Mouse (Mus musculus): Measurements from ENCODE around the gene Tmem238l. TPM values are rescaled to one million over a fixed set of nuclear protein-coding genes. Genes with fewer than 3 reads are reported as not detected.

Gene Tmem238l
- polyA plus RNA-seq, 1 experiment: not detected

DNA sequence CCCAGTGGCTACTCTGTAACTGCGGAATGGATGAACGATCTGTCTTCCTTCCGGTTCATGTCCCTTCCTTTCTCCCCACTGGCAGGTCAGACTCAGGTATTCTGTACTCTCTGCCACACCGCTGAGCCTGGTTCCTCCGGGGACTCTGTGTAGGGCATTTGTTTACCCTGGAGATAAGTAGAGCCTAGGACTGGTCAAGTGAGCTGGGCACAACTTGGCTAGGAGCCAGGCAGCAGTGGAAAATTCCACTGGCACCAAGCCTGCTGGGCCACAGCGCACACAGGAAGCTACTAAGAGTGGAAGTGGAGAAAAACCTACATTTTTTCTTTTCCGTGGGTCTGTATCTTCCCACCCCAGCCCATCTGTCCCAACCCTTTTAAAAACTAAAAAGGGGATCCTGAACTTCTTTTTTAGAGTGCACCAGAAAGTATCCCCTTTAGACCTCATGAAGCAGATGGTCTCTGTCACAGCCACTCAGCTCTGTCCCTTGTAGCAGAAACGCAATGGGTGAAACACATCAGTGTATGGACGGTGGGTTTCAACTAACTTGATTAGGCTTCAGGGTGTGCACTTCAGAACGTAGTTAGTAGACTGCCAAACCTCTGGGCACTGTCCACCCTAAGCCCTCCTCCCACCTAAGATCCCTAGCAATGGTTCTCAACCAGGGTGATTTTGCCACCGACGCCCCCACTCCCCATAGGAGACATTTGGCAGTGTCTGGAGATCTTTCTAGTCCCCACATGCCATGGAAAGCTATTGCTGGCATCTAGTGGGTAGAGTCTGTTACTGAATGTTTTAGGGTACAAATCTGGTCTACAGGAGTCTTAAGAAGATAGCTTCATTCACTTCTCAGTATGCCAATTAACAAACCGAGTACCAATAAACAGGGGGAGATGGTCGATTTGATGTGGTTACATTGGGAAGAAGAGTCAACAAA lies 42.3 kb downstream of the Tmem238l start:
- no peak for TF ChIP-seq GATA1 (IDR thresholded peaks at IDR 0.05; ENCODE audit: low read length)

DNA sequence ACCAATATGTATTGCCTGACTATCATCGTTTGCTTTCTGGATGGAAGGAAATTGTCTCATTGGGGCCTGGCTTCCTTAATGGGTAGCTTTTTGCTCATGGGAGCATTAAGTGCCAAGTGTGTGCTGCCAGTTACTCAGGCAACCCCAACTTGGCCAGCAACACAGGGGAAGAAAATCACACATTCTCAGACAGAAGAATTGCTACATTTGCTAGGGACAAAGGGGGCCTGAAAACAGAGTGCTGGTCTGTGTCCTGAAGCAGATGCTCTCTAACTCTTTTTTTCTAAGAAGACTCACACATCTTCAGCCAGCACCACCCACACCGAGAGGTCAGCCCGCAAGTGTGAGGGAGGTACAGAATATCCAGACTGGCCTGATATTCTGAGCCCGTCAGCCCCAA lies 44.2 kb downstream of the Tmem238l start:
- TF ChIP-seq GATA1 (IDR thresholded peaks at IDR 0.05; ENCODE audit: low read length): no peak

DNA sequence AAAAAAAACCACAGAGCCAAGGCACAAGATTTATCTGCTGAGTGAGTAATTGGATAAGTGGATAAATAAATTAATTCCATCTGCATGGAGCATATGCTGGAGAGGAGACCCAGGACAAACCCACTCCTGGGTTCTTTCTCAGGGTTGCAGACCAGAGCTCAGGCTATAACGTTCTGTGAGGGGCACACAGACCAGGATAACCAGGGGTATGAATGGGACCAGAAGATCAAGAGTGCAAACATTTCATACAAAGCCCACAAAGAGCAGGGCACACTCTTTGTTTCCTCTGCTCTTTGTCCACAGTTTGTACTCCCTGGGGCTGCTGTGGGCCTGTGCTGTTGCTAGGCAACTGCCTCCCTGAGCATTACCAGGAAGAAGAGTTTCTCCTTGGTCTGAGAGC lies 45.3 kb downstream of the Tmem238l start:
- no peak for TF ChIP-seq GATA1 (IDR thresholded peaks at IDR 0.05; ENCODE audit: low read length)

- no peak for TF ChIP-seq GATA1 (IDR thresholded peaks at IDR 0.05; ENCODE audit: low read length)
Measured at GRCm38 (mm10) chr11:67002911-67003310, 46.5 kb downstream of the Tmem238l start.

DNA sequence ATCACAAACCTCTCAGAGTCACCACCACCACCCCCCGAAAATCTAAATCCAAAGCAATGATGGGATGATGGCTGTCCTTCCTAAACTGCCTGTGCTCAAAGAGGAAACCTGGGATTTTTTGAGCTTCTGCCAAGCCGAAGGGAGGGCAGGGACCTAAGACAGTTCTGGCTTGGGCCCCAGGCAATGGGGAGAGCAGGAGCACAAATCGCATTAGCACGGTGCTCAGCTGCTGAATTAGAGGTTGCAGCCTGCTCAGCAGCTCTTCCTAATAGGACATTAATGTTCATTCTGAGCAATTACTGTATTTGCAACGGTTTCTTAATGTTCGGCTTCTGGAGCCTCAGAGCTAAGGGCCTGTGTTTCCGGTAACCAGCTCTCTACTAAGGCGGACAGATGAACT lies 51.5 kb downstream of the Tmem238l start:
- no peak for TF ChIP-seq GATA1 (IDR thresholded peaks at IDR 0.05; ENCODE audit: low read length)

DNA sequence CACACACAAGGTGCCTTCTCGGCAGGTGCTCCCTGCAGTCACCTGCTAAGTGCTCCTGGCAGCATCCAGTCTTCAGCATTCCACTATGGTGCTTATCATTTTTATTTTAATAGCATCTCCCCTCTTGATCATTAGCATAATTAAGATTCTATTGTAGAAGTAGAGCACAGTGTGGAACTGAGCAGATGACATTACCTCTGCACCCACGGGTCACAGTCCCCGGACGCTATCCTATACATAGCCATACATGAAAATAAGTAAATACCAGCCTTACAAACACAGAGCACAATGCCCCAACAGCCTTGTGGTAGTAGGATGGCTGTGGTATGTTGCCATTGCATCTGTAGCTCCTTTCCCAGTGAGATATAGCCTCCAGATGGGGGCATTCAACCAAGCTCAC lies 52.1 kb downstream of the Tmem238l start:
- TF ChIP-seq GATA1 (IDR thresholded peaks at IDR 0.05; ENCODE audit: low read length): no peak

GRCm38 (mm10) chr11:67010430-67010829 lies 54.0 kb downstream of the Tmem238l start:
- no peak for TF ChIP-seq GATA1 (IDR thresholded peaks at IDR 0.05; ENCODE audit: low read length)

- TF ChIP-seq GATA1 (IDR thresholded peaks at IDR 0.05; ENCODE audit: low read length): no peak
Measured at GRCm38 (mm10) chr11:67011635-67012034, 55.2 kb downstream of the Tmem238l start.

Other genes starting within 250 kb of the Tmem238l start
- not detected in 2 replicates for gene Pirt, start 44.7 kb upstream of the Tmem238l start, polyA plus RNA-seq (2012)
- not detected in 2 replicates for gene Tmem220, start 68.5 kb downstream of the Tmem238l start, polyA plus RNA-seq (2012)
- gene Adprm, start 96.0 kb downstream of the Tmem238l start, polyA plus RNA-seq (2012): 0.44 and 0.45 TPM in 2 replicates
- 3.4 and 5.0 TPM in 2 replicates for gene Sco1, start 96.0 kb downstream of the Tmem238l start, polyA plus RNA-seq (2012)
- 0.01 TPM in 1 of 2 replicates, not detected in the other for gene Myh3, start 121.7 kb downstream of the Tmem238l start, polyA plus RNA-seq (2012)
- gene Myh2, start 214.4 kb downstream of the Tmem238l start, polyA plus RNA-seq (2012): not detected in 2 replicates
- gene Myh1, start 243.4 kb downstream of the Tmem238l start, polyA plus RNA-seq (2012): not detected in 2 replicates

All from G1E-ER4 (cell line).